Mouse (Mus musculus): ENCODE measurements around the gene Rin3. TPM values are rescaled to one million over a fixed set of nuclear protein-coding genes. Genes with fewer than 3 reads are reported as not detected.

Gene Rin3
- total and polyA plus RNA-seq, 2 experiments from 2014 or later, result 4.6 to 13.4 TPM

DNA sequence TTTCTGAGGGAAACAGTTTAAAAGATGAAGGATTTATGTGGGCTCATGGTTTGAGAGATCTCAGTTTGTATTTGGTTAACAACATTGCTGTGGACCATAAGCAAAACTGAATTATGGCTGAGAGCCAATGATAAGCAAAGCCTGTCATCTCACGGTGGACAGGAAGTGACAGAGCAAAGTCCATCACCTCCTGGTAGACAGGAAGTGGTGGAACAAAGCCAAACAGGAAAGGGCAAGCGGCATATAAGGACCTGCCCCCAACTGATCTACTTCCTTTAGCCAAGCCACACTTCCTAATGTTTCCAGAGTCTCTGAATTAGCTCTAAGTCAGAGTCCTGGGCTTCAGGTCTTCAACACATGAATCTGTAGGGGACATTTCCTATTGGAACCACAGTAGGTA is 37.1 kb downstream of the Rin3 start:
- DNase-seq (ENCODE audit: low spot score) (peak; percentile 59), ATAC-seq (ENCODE audit: insufficient read depth, low read depth) (peak; percentile 51)
- H3K4me1 ChIP-seq (ENCODE audit: control insufficient read depth, insufficient read depth), result peaks cover 21% of the 10 kb centered on the region; the same call in 1 of the 2 replicates

DNA sequence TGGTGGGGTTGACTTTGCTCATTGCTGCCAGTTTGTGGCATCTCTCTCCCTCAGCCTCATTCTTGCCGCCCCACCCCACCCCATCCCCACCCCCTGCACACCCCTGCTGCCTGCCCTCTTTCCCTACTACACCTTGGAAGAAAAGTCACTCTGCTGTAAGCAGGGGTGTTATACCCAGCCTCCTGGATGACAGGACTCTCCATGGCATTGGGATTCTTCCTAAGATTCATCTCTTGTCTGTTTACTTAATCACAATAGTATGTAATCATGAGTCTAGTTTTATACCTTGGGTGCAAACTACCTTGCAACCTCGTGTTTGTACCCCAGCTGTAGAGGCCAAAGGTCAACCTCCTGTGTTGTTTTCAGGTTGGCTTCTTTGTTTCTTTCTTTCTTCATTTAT is 37.5 kb downstream of the Rin3 start:
- Histone ChIP-seq H3K27me3 (ENCODE audit: control insufficient read depth, insufficient read depth, low read length) (no peaks in the 10 kb centered on the region), H3K4me3 (ENCODE audit: low read depth, low read length) (no peak overlapping the region), H3K9ac (replicated peaks; ENCODE audit: low read depth, low read length) (no peak overlapping the region), H3K4me2 (ENCODE audit: low read depth, low read length) (no peak overlapping the region), H3K27ac (ENCODE audit: low read depth) (peak overlapping the region; percentile 89), H3K9me3 (replicated peaks; ENCODE audit: control insufficient read depth, low read length) (no peaks in the 10 kb centered on the region), H3K36me3 (replicated peaks; ENCODE audit: control insufficient read depth, insufficient read depth, low read length) (peaks cover 8% of the 10 kb centered on the region), H3K4me1 (ENCODE audit: control insufficient read depth, insufficient read depth) (peaks cover 24% of the 10 kb centered on the region; the same call in 1 of the 2 replicates)
- TF ChIP-seq EP300 (IDR thresholded peaks at IDR 0.05; ENCODE audit: low read depth), result no peak
- no peak for TF ChIP-seq CTCF (IDR thresholded peaks at IDR 0.05; ENCODE audit: low read depth)
- 59% methylated on average over 2 of the region's 2 CpGs for WGBS
- ATAC-seq (ENCODE audit: insufficient read depth, low read depth), result no peak
- no peak for DNase-seq (ENCODE audit: low spot score)

More for the DNA sequence above, 37.1 kb downstream of the Rin3 start:
- peaks cover 12% of the 10 kb centered on the region for H3K36me3 ChIP-seq (replicated peaks; ENCODE audit: control insufficient read depth, insufficient read depth, low read length)
- no peak overlapping the region for H3K4me3 ChIP-seq (ENCODE audit: low read depth, low read length)
- H3K4me2 ChIP-seq (ENCODE audit: low read depth, low read length), result 0 out of 2 replicates have a peak overlapping the region, but pooled peaks have one; percentile 18
- peak overlapping the region; percentile 89 for H3K27ac ChIP-seq (ENCODE audit: low read depth)
- no peaks in the 10 kb centered on the region for H3K27me3 ChIP-seq (ENCODE audit: control insufficient read depth, insufficient read depth, low read length)
- H3K9me3 ChIP-seq (replicated peaks; ENCODE audit: control insufficient read depth, low read length), result no peaks in the 10 kb centered on the region
- TF ChIP-seq CTCF (IDR thresholded peaks at IDR 0.05; ENCODE audit: low read depth), result no peak
- TF ChIP-seq EP300 (IDR thresholded peaks at IDR 0.05; ENCODE audit: low read depth), result peak; percentile 80
- 43% methylated on average over 2 of the region's 2 CpGs for WGBS
- no peak overlapping the region for H3K9ac ChIP-seq (replicated peaks; ENCODE audit: low read depth, low read length)

GRCm38 (mm10) chr12:102321064-102321728 is 38.3 kb downstream of the Rin3 start:
- Histone ChIP-seq H3K4me1 (ENCODE audit: control insufficient read depth, insufficient read depth) (peaks cover 24% of the 10 kb centered on the region; the same call in 1 of the 2 replicates), H3K36me3 (replicated peaks; ENCODE audit: control insufficient read depth, insufficient read depth, low read length) (peaks cover 9% of the 10 kb centered on the region), H3K9ac (replicated peaks; ENCODE audit: low read depth, low read length) (no peak overlapping the region), H3K4me2 (ENCODE audit: low read depth, low read length) (no peak overlapping the region), H3K27me3 (ENCODE audit: control insufficient read depth, insufficient read depth, low read length) (no peaks in the 10 kb centered on the region), H3K4me3 (ENCODE audit: low read depth, low read length) (no peak overlapping the region), H3K27ac (ENCODE audit: low read depth) (peak overlapping the region; percentile 89), H3K9me3 (replicated peaks; ENCODE audit: control insufficient read depth, low read length) (no peaks in the 10 kb centered on the region)
- no peak for DNase-seq (ENCODE audit: low spot score)
- TF ChIP-seq CTCF (IDR thresholded peaks at IDR 0.05; ENCODE audit: low read depth) (no peak), EP300 (IDR thresholded peaks at IDR 0.05; ENCODE audit: low read depth) (no peak)
- no peak for ATAC-seq (ENCODE audit: insufficient read depth, low read depth)
- 68% methylated on average over 4 of the region's 4 CpGs for WGBS

- ATAC-seq (ENCODE audit: insufficient read depth, low read depth) (no peak), DNase-seq (ENCODE audit: low spot score) (no peak)
- TF ChIP-seq EP300 (IDR thresholded peaks at IDR 0.05; ENCODE audit: low read depth) (no peak), CTCF (IDR thresholded peaks at IDR 0.05; ENCODE audit: low read depth) (no peak)
- 65% methylated on average over 5 of the region's 5 CpGs for WGBS
- Histone ChIP-seq H3K4me1 (ENCODE audit: control insufficient read depth, insufficient read depth) (peaks cover 24% of the 10 kb centered on the region; the same call in 1 of the 2 replicates), H3K4me3 (ENCODE audit: low read depth, low read length) (no peak overlapping the region), H3K36me3 (replicated peaks; ENCODE audit: control insufficient read depth, insufficient read depth, low read length) (peaks cover 9% of the 10 kb centered on the region), H3K27ac (ENCODE audit: low read depth) (peak overlapping the region; percentile 36; the same call in 1 of the 2 replicates), H3K4me2 (ENCODE audit: low read depth, low read length) (no peak overlapping the region), H3K27me3 (ENCODE audit: control insufficient read depth, insufficient read depth, low read length) (no peaks in the 10 kb centered on the region), H3K9me3 (replicated peaks; ENCODE audit: control insufficient read depth, low read length) (no peaks in the 10 kb centered on the region), H3K9ac (replicated peaks; ENCODE audit: low read depth, low read length) (no peak overlapping the region)
These were observed 39.0 kb downstream of the Rin3 start for GRCm38 (mm10) chr12:102321855-102322254.

- Histone ChIP-seq H3K27me3 (ENCODE audit: control insufficient read depth, insufficient read depth, low read length) (no peaks in the 10 kb centered on the region), H3K27ac (ENCODE audit: low read depth) (peak overlapping the region; percentile 82), H3K4me2 (ENCODE audit: low read depth, low read length) (no peak overlapping the region), H3K9me3 (replicated peaks; ENCODE audit: control insufficient read depth, low read length) (no peaks in the 10 kb centered on the region), H3K4me1 (ENCODE audit: control insufficient read depth, insufficient read depth) (peaks cover 29% of the 10 kb centered on the region; the same call in 1 of the 2 replicates), H3K9ac (replicated peaks; ENCODE audit: low read depth, low read length) (no peak overlapping the region), H3K36me3 (replicated peaks; ENCODE audit: control insufficient read depth, insufficient read depth, low read length) (peaks cover 4% of the 10 kb centered on the region), H3K4me3 (ENCODE audit: low read depth, low read length) (no peak overlapping the region)
- WGBS, result 71% methylated on average over 2 of the region's 2 CpGs
- no peak for ATAC-seq (ENCODE audit: insufficient read depth, low read depth)
- TF ChIP-seq CTCF (IDR thresholded peaks at IDR 0.05; ENCODE audit: low read depth), result no peak
- no peak for TF ChIP-seq EP300 (IDR thresholded peaks at IDR 0.05; ENCODE audit: low read depth)
- no peak for DNase-seq (ENCODE audit: low spot score)
These were observed 40.5 kb downstream of the Rin3 start for GRCm38 (mm10) chr12:102323392-102323791.
